9 mouse cellular contexts compared by ENCODE assay signal in genomic region chrX:93297001-93297441, GRCm38 (mm10). TPM values are rescaled to one million over a fixed set of nuclear protein-coding genes. Genes with fewer than 3 reads are reported as not detected.
DNase-seq lines count a peak whose midpoint lies in the region; ATAC-seq lines count a peak whose summit lies in the region.
"Had no signal": no experiment of that assay in that cellular context is flagged by ENCODE, and none has a peak within 500 bp of the region (broad histone marks: within the 10 kb centered on the region; RNA-seq: fewer than 3 reads in every experiment).

No protein-coding gene starts in this region.

- ATAC-seq in lung, embryonic 16.5 days (ENCODE audit: low read depth): peak; percentile 28; the same call in 1 of the 2 replicates
- peak; percentile 42; the same call in 1 of the 2 replicates for ATAC-seq in limb, embryonic 11.5 days (ENCODE audit: insufficient number of reproducible peaks, low FRiP score, low TSS enrichment, low read depth)

- WGBS in lung, embryonic 16.5 days: 7% methylated on average over 25 of the region's 40 CpGs
- WGBS in forebrain, embryonic 10.5 days: 13% methylated on average over 40 of the region's 40 CpGs
- 10% methylated on average over 36 of the region's 40 CpGs for WGBS in limb, embryonic 11.5 days

- DNase-seq in lung, postnatal 25 days (ENCODE audit: low spot score): no peak
- peak; percentile 34 for DNase-seq in forebrain, embryonic 10.5 days (ENCODE audit: extremely low spot score, low spot score)
- DNase-seq in limb, embryonic 11.5 days (ENCODE audit: low spot score): peak; percentile 47
- DNase-seq in splenic B cell, adult 2 months (ENCODE audit: low read depth, low spot score): peak; percentile 11
- no peak for DNase-seq in right cerebral cortex, postnatal 25 days
- no peak for DNase-seq in adipocyte (ENCODE audit: low spot score)
- no peak for DNase-seq in adrenal gland, postnatal 10 days

- H3K36me3 ChIP-seq in lung, embryonic 16.5 days (ENCODE audit: control insufficient read depth, insufficient read depth, low read length): no peaks in the 10 kb centered on the region
- peaks cover 6% of the 10 kb centered on the region for H3K36me3 ChIP-seq in forebrain, embryonic 10.5 days (replicated peaks)
- H3K36me3 ChIP-seq in limb, embryonic 11.5 days (ENCODE audit: control insufficient read depth, insufficient read depth, low read length): no peaks in the 10 kb centered on the region
- no peaks in the 10 kb centered on the region for H3K36me3 ChIP-seq in splenic B cell, adult 2 months (ENCODE audit: control insufficient read depth, insufficient read depth, low read length, poor library complexity, severe bottlenecking)

- H3K4me1 ChIP-seq in lung, embryonic 16.5 days (replicated peaks; ENCODE audit: control insufficient read depth, insufficient read depth, low read length): no peaks in the 10 kb centered on the region; the same call in 1 of the 2 replicates
- peaks cover 74% of the 10 kb centered on the region for H3K4me1 ChIP-seq in forebrain, embryonic 10.5 days
- H3K4me1 ChIP-seq in limb, embryonic 11.5 days (ENCODE audit: control insufficient read depth, insufficient read depth, low read length): no peaks in the 10 kb centered on the region

- no peaks in the 10 kb centered on the region for H3K9me3 ChIP-seq in lung, embryonic 16.5 days (ENCODE audit: control insufficient read depth, low read length)
- H3K9me3 ChIP-seq in forebrain, embryonic 10.5 days: no peaks in the 10 kb centered on the region
- H3K9me3 ChIP-seq in limb, embryonic 11.5 days (ENCODE audit: control insufficient read depth, low read length): no peaks in the 10 kb centered on the region

- H3K9ac ChIP-seq in lung, embryonic 16.5 days (ENCODE audit: low read length): no peak overlapping the region
- no peak overlapping the region for H3K9ac ChIP-seq in limb, embryonic 11.5 days (ENCODE audit: low read length)
- H3K9ac ChIP-seq: liver, embryonic 14.5 days had no signal

- H3K27me3 ChIP-seq in lung, embryonic 16.5 days (ENCODE audit: control insufficient read depth, insufficient read depth, low read depth, low read length): peaks cover 88% of the 10 kb centered on the region
- H3K27me3 ChIP-seq in forebrain, embryonic 10.5 days (ENCODE audit: poor library complexity, severe bottlenecking): peaks cover 100% of the 10 kb centered on the region
- H3K27me3 ChIP-seq in limb, embryonic 11.5 days (ENCODE audit: control insufficient read depth, insufficient read depth, low read length): peaks cover 82% of the 10 kb centered on the region
- no peaks in the 10 kb centered on the region; the same call in 1 of the 2 replicates for H3K27me3 ChIP-seq in splenic B cell, adult 2 months (ENCODE audit: control insufficient read depth, insufficient read depth, low read length, poor library complexity, severe bottlenecking)

- H3K27ac ChIP-seq in lung, embryonic 16.5 days (ENCODE audit: low read length): no peak overlapping the region
- peak overlapping the region; percentile 85 for H3K27ac ChIP-seq in forebrain, embryonic 10.5 days
- H3K27ac ChIP-seq in limb, embryonic 11.5 days (replicated peaks; ENCODE audit: low read depth, low read length): no peak overlapping the region
- H3K27ac ChIP-seq: liver, embryonic 14.5 days had no signal

- peak overlapping the region; percentile 37 for H3K4me2 ChIP-seq in lung, embryonic 16.5 days (ENCODE audit: low read depth, low read length)
- peak overlapping the region; percentile 33 for H3K4me2 ChIP-seq in limb, embryonic 11.5 days (ENCODE audit: low read depth, severe bottlenecking)

- peak overlapping the region; percentile 36 for H3K4me3 ChIP-seq in lung, embryonic 16.5 days (ENCODE audit: low read length)
- H3K4me3 ChIP-seq in forebrain, embryonic 10.5 days: peak overlapping the region; percentile 42
- peak overlapping the region; percentile 15; the same call in 1 of the 2 replicates for H3K4me3 ChIP-seq in limb, embryonic 11.5 days (ENCODE audit: low read depth, low read length)

RNA-seq across cellular contexts. Expression of gene Arx, which starts 10.8 kb away (rescaled TPM):
- polyA plus RNA-seq in lung, embryonic 16.5 days (2015; fragmentation: Nextera tagmentation; extraction: Ambion mirVana): not detected in 2 replicates
- polyA plus RNA-seq in forebrain, embryonic 10.5 days (2016; fragmentation: Nextera tagmentation; extraction: Ambion mirVana): 22.1 and 24.6 TPM in 2 replicates
- polyA plus RNA-seq in limb, embryonic 11.5 days (2014; fragmentation: Nextera tagmentation; extraction: Ambion mirVana): 0.17 and 0.21 TPM in 2 replicates
- under 1 TPM; 0.21 to 0.24 TPM for total RNA-seq in adrenal gland, postnatal 10 days (2021)

Comparison
In these comparisons a context has a peak if more than half of its experiments do, and no peak if none do; other contexts are left out.
1. DNase-seq: peak in forebrain, embryonic 10.5 days (single experiment), limb, embryonic 11.5 days (single experiment) and splenic B cell, adult 2 months (single experiment); none in lung, postnatal 25 days (single experiment), right cerebral cortex, postnatal 25 days (single experiment), adipocyte (single experiment) and adrenal gland, postnatal 10 days (single experiment).
2. RNA of gene Arx, which starts 10.8 kb away (polyA plus RNA-seq): 22.1 to 24.6 TPM in forebrain, embryonic 10.5 days; 0.17 to 0.21 TPM in limb, embryonic 11.5 days and not detected in lung, embryonic 16.5 days; every median in the first group is over 10 times any median in the second.
3. Peak in every context shown above with its lines, with median percentiles within 50 percentile points of each other: H3K4me3 ChIP-seq.